Mouse (Mus musculus) CD4-positive, CD25-positive, alpha-beta regulatory T cell, adult 2 months (primary cell): ENCODE results near the gene Prpsap1.

Experiments used
- DNase-seq: peaks from one replicate; pipeline ENCODE4 v3.0.0-alpha.2; 2012; ENCODE audit warnings: low read depth, low spot score

Gene Prpsap1

GRCm38 (mm10) chr11:116445596-116446307 lies 48.2 kb downstream of the Prpsap1 start:
- DNase-seq: peak; percentile 93

GRCm38 (mm10) chr11:116443935-116444334 lies 50.1 kb downstream of the Prpsap1 start:
- no peak for DNase-seq

- no peak for DNase-seq
Observed at GRCm38 (mm10) chr11:116443311-116443710, 50.7 kb downstream of the Prpsap1 start.

- no peak for DNase-seq
Observed at GRCm38 (mm10) chr11:116442867-116443177, 51.2 kb downstream of the Prpsap1 start.

- no peak for DNase-seq
Observed at GRCm38 (mm10) chr11:116442129-116442866, 51.7 kb downstream of the Prpsap1 start.

- no peak for DNase-seq
Observed at GRCm38 (mm10) chr11:116440408-116441068, 53.5 kb downstream of the Prpsap1 start.

GRCm38 (mm10) chr11:116439269-116440240 lies 54.4 kb downstream of the Prpsap1 start:
- DNase-seq: peak; percentile 65

- DNase-seq: peak; percentile 15
Observed at GRCm38 (mm10) chr11:116437541-116437940, 56.5 kb downstream of the Prpsap1 start.

- DNase-seq: peak; percentile 43
Observed at GRCm38 (mm10) chr11:116436725-116437331, 57.2 kb downstream of the Prpsap1 start.

GRCm38 (mm10) chr11:116435992-116436724 lies 57.8 kb downstream of the Prpsap1 start:
- DNase-seq: no peak

GRCm38 (mm10) chr11:116434967-116435752 lies 58.8 kb downstream of the Prpsap1 start:
- peak; percentile 60 for DNase-seq

GRCm38 (mm10) chr11:116434287-116434966 lies 59.6 kb downstream of the Prpsap1 start:
- peak; percentile 75 for DNase-seq

- DNase-seq: peak; percentile 100
Observed at GRCm38 (mm10) chr11:116433356-116434286, 60.4 kb downstream of the Prpsap1 start, which contains the start of gene Ubald2. TSS of gene Ubald2 (plus strand) at chr11:116434094.

GRCm38 (mm10) chr11:116432593-116433355 lies 61.2 kb downstream of the Prpsap1 start:
- DNase-seq: no peak

- no peak for DNase-seq
Observed at GRCm38 (mm10) chr11:116432127-116432526, 61.9 kb downstream of the Prpsap1 start.

- no peak for DNase-seq
Observed at GRCm38 (mm10) chr11:116431428-116432077, 62.4 kb downstream of the Prpsap1 start.
